Mouse (Mus musculus) cerebral cortex, adult 2 months (tissue): Measurements from ENCODE around the gene Pip4k2a.

ENCODE experiments used
- WGBS: fragments of 180-500 bp; shearing (Covaris S2); methylation state at CpG from one replicate; pipeline ENCODE4 v1.1.7; 2018; 5-methylcytosine and 5-hydroxymethylcytosine counted together

Pip4k2a gene

GRCm38 (mm10) chr2:18896015-18896414, 101.9 kb downstream of the Pip4k2a start:
- WGBS = 69% methylated on average over 6 of the region's 6 CpGs

GRCm38 (mm10) chr2:18893336-18893735, 104.6 kb downstream of the Pip4k2a start:
- 95% methylated on average over 1 of the region's 1 CpGs for WGBS

- WGBS = 88% methylated on average over 10 of the region's 10 CpGs
Measured at GRCm38 (mm10) chr2:18891991-18892537, 105.9 kb downstream of the Pip4k2a start.

- WGBS = 64% methylated on average over 11 of the region's 11 CpGs
Measured at GRCm38 (mm10) chr2:18890227-18891001, 107.5 kb downstream of the Pip4k2a start.

- 88% methylated on average over 3 of the region's 3 CpGs for whole genome bisulfite sequencing
Measured at GRCm38 (mm10) chr2:18884277-18884676, 113.6 kb downstream of the Pip4k2a start.

GRCm38 (mm10) chr2:18874626-18875025, 123.3 kb downstream of the Pip4k2a start:
- 52% methylated on average over 7 of the region's 7 CpGs for WGBS

GRCm38 (mm10) chr2:18874063-18874462, 123.9 kb downstream of the Pip4k2a start:
- 88% methylated on average over 8 of the region's 8 CpGs for WGBS

- WGBS = 72% methylated on average over 3 of the region's 3 CpGs
Measured at GRCm38 (mm10) chr2:18873440-18873839, 124.5 kb downstream of the Pip4k2a start.

GRCm38 (mm10) chr2:18872797-18873196, 125.1 kb downstream of the Pip4k2a start:
- WGBS = 10% methylated on average over 2 of the region's 2 CpGs

GRCm38 (mm10) chr2:18871087-18871486, 126.8 kb downstream of the Pip4k2a start:
- WGBS = over 99% methylated on average over 3 of the region's 3 CpGs

- WGBS = 42% methylated on average over 2 of the region's 2 CpGs
Measured at GRCm38 (mm10) chr2:18867069-18867468, 130.9 kb downstream of the Pip4k2a start.

GRCm38 (mm10) chr2:18864719-18865118, 133.2 kb downstream of the Pip4k2a start:
- WGBS = 98% methylated on average over 5 of the region's 5 CpGs

- WGBS = 92% methylated on average over 5 of the region's 5 CpGs
Measured at GRCm38 (mm10) chr2:18861607-18862158, 136.2 kb downstream of the Pip4k2a start.

GRCm38 (mm10) chr2:18860686-18861085, 137.2 kb downstream of the Pip4k2a start:
- 49% methylated on average over 9 of the region's 9 CpGs for WGBS

- 97% methylated on average over 3 of the region's 3 CpGs for WGBS
Measured at GRCm38 (mm10) chr2:18857952-18858351, 140.0 kb downstream of the Pip4k2a start.

- WGBS = 84% methylated on average over 13 of the region's 13 CpGs
Measured at GRCm38 (mm10) chr2:18856461-18856860, 141.5 kb downstream of the Pip4k2a start.

- WGBS = 91% methylated on average over 8 of the region's 8 CpGs
Measured at GRCm38 (mm10) chr2:18855246-18855645, 142.7 kb downstream of the Pip4k2a start.

- 57% methylated on average over 5 of the region's 5 CpGs for WGBS
Measured at GRCm38 (mm10) chr2:18853345-18853744, 144.6 kb downstream of the Pip4k2a start.

- WGBS = 77% methylated on average over 8 of the region's 8 CpGs
Measured at GRCm38 (mm10) chr2:18850657-18851056, 147.3 kb downstream of the Pip4k2a start.

GRCm38 (mm10) chr2:18848074-18848629, 149.8 kb downstream of the Pip4k2a start:
- 70% methylated on average over 5 of the region's 5 CpGs for WGBS

- WGBS = 94% methylated on average over 6 of the region's 6 CpGs
Measured at GRCm38 (mm10) chr2:18842527-18842926, 155.4 kb downstream of the Pip4k2a start.

GRCm38 (mm10) chr2:18841051-18841450, 156.9 kb downstream of the Pip4k2a start:
- WGBS = 54% methylated on average over 8 of the region's 8 CpGs

- 83% methylated on average over 4 of the region's 4 CpGs for WGBS
Measured at GRCm38 (mm10) chr2:18839532-18839931, 158.4 kb downstream of the Pip4k2a start.
